Mouse (Mus musculus): Measurements from ENCODE around the gene Cd36. TPM values are rescaled to one million over a fixed set of nuclear protein-coding genes. Genes with fewer than 3 reads are reported as not detected.

The Cd36 gene
- polyA plus RNA-seq, 1 experiment from 2014 or later: 3.2 TPM

DNA sequence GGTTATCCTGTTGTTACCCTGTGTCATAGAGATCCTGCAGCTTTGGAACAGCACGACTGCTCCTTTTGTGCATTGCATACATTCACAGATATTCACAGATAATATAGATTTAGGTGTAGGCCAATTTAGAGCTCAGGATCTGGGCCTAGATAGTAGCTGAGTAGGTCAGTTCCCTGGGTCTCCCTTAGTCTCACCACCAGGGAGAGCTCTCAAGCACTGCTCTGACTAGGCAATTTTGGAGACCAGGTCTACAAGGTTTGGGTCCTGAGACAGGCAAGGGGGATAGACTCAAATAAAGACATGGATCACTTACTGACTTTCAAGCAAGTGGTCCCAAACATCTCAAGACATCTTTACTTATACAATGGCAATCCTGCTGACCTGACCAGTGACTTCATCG, 38.0 kb downstream of the Cd36 start:
- no peak for ATAC-seq
- 86% methylated on average over 2 of the region's 2 CpGs for WGBS
- Histone ChIP-seq H3K27ac (ENCODE audit: low read length) (no peak overlapping the region), H3K36me3 (ENCODE audit: control insufficient read depth, insufficient read depth, low read length) (no peaks in the 10 kb centered on the region), H3K4me2 (ENCODE audit: low read length) (no peak overlapping the region), H3K27me3 (ENCODE audit: control insufficient read depth, insufficient read depth, low read depth, low read length) (no peaks in the 10 kb centered on the region), H3K4me1 (ENCODE audit: control insufficient read depth, insufficient read depth, low read length) (no peaks in the 10 kb centered on the region), H3K9ac (ENCODE audit: low read depth, low read length) (no peak overlapping the region), H3K9me3 (replicated peaks; ENCODE audit: control insufficient read depth, low read length, poor library complexity, severe bottlenecking) (no peaks in the 10 kb centered on the region), H3K4me3 (ENCODE audit: low read depth, low read length) (no peak overlapping the region)

DNA sequence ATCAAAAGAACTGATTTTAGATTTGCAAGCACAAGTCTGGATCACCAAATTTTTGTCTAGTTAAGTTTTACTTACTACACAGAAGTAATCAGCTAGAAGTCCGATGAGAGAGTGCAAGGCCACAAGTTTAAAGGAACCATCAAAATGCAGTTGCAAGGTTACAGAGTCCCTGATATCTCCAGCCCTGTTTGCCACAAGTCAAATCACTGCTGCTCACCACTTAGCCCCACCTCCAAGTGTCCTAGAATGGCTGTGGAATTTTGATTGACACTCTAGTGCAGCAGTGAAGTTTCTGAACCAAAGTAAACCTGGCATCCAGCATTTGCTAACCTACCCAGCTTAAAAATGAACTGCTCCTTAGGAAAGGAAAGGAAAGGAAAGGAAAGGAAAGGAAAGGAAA, 39.0 kb downstream of the Cd36 start:
- Histone ChIP-seq H3K4me2 (ENCODE audit: low read length) (no peak overlapping the region), H3K9me3 (replicated peaks; ENCODE audit: control insufficient read depth, low read length, poor library complexity, severe bottlenecking) (no peaks in the 10 kb centered on the region), H3K27ac (ENCODE audit: low read length) (no peak overlapping the region), H3K9ac (ENCODE audit: low read depth, low read length) (no peak overlapping the region), H3K36me3 (ENCODE audit: control insufficient read depth, insufficient read depth, low read length) (no peaks in the 10 kb centered on the region), H3K4me3 (ENCODE audit: low read depth, low read length) (no peak overlapping the region), H3K27me3 (ENCODE audit: control insufficient read depth, insufficient read depth, low read depth, low read length) (no peaks in the 10 kb centered on the region), H3K4me1 (ENCODE audit: control insufficient read depth, insufficient read depth, low read length) (no peaks in the 10 kb centered on the region)
- ATAC-seq: no peak
- 87% methylated on average over 1 of the region's 1 CpGs for WGBS

DNA sequence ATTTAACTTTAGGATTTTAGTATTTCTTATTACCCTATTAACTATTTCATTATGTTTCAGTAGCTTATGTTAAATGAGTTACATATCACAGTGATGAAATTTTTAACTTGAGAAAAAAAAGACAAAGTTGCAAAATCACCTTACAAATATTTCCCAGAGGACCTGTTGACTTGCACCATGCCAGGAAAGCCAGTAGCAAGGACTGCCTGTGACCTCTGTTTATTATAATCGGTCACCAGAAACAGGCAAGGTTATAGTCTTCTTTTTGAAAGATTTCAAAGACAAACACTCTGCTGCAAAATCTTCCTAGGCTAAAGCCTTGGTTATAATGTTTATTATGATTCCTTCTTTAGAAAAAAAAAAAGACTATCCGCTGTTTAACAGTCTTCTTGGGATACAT, 39.9 kb downstream of the Cd36 start:
- Histone ChIP-seq H3K4me3 (ENCODE audit: low read depth, low read length) (no peak overlapping the region), H3K27me3 (ENCODE audit: control insufficient read depth, insufficient read depth, low read depth, low read length) (no peaks in the 10 kb centered on the region), H3K27ac (ENCODE audit: low read length) (no peak overlapping the region), H3K9ac (ENCODE audit: low read depth, low read length) (no peak overlapping the region), H3K36me3 (ENCODE audit: control insufficient read depth, insufficient read depth, low read length) (no peaks in the 10 kb centered on the region), H3K9me3 (replicated peaks; ENCODE audit: control insufficient read depth, low read length, poor library complexity, severe bottlenecking) (no peaks in the 10 kb centered on the region), H3K4me2 (ENCODE audit: low read length) (no peak overlapping the region), H3K4me1 (ENCODE audit: control insufficient read depth, insufficient read depth, low read length) (no peaks in the 10 kb centered on the region)
- ATAC-seq: no peak
- 98% methylated on average over 2 of the region's 2 CpGs for WGBS

DNA sequence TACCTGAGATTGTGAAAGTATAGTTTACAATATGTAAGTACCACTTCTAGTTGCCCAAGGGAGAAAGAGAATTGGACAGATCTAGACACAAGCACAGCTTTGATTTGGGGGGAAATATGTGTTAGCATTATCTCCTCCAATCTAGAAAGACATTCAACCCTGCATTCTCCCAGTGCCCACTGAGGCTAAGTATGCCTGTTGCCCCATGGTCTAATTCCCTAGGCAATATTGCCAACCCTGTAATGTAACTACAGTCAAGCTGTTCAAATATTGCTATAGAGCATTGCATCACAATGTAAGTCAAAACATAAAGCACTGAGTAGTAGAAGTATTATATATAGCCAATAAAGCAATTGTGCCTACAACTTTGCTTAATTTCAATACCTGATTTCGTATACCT, 40.3 kb downstream of the Cd36 start:
- no peak overlapping the region for H3K9ac ChIP-seq (ENCODE audit: low read depth, low read length)
- no peaks in the 10 kb centered on the region for H3K27me3 ChIP-seq (ENCODE audit: control insufficient read depth, insufficient read depth, low read depth, low read length)
- H3K27ac ChIP-seq (ENCODE audit: low read length): no peak overlapping the region
- no peak for ATAC-seq
- no peaks in the 10 kb centered on the region for H3K9me3 ChIP-seq (replicated peaks; ENCODE audit: control insufficient read depth, low read length, poor library complexity, severe bottlenecking)
- WGBS: 93% methylated on average over 1 of the region's 1 CpGs
- H3K4me1 ChIP-seq (ENCODE audit: control insufficient read depth, insufficient read depth, low read length): no peaks in the 10 kb centered on the region
- no peak overlapping the region for H3K4me3 ChIP-seq (ENCODE audit: low read depth, low read length)
- no peak overlapping the region for H3K4me2 ChIP-seq (ENCODE audit: low read length)
- no peaks in the 10 kb centered on the region for H3K36me3 ChIP-seq (ENCODE audit: control insufficient read depth, insufficient read depth, low read length)

DNA sequence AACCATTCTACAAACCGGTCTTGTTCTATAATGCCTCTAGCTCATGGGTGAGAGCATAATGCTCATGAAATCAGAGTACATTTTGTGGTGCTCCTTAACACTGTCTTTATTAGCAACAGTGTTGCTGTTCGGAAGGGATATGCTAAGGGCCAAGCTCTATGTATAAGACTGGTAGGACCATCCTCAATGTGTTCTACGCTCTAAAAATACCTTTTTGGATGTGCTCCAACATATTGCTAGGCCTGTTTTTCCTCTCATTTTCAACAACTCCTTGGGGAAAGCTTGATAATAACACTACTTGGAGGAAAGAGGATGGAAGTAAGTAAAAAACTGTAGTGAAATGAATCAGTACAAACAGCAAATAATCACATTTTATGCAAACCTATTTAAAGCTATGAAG, 44.7 kb downstream of the Cd36 start:
- 90% methylated on average over 3 of the region's 3 CpGs for WGBS
- H3K9me3 ChIP-seq (replicated peaks; ENCODE audit: control insufficient read depth, low read length, poor library complexity, severe bottlenecking): no peaks in the 10 kb centered on the region
- no peaks in the 10 kb centered on the region for H3K27me3 ChIP-seq (ENCODE audit: control insufficient read depth, insufficient read depth, low read depth, low read length)
- no peak overlapping the region for H3K27ac ChIP-seq (ENCODE audit: low read length)
- no peak overlapping the region for H3K9ac ChIP-seq (ENCODE audit: low read depth, low read length)
- no peaks in the 10 kb centered on the region for H3K36me3 ChIP-seq (ENCODE audit: control insufficient read depth, insufficient read depth, low read length)
- H3K4me1 ChIP-seq (ENCODE audit: control insufficient read depth, insufficient read depth, low read length): no peaks in the 10 kb centered on the region
- H3K4me2 ChIP-seq (ENCODE audit: low read length): no peak overlapping the region
- H3K4me3 ChIP-seq (ENCODE audit: low read depth, low read length): no peak overlapping the region
- ATAC-seq: no peak

DNA sequence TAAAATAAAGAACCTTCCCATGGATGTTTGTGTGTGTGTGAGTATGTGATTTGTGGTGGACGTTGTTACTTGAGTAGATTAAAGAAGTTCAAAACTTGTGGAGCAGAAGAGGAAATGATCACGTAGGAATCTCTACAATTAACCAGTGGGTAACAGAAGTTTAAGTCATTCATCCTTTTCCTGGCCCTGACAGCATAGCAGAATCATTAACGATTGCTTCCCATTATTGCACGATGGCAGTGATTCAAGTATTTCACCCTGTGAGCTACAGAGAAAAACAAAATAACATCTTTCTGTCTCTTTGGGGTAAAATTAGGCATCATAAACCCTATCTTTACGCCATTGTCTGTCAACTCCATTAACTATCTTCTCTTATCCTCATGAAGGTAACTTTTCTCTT, 45.3 kb downstream of the Cd36 start:
- no peak overlapping the region for H3K27ac ChIP-seq (ENCODE audit: low read length)
- H3K27me3 ChIP-seq (ENCODE audit: control insufficient read depth, insufficient read depth, low read depth, low read length): no peaks in the 10 kb centered on the region
- ATAC-seq: no peak
- no peaks in the 10 kb centered on the region for H3K9me3 ChIP-seq (replicated peaks; ENCODE audit: control insufficient read depth, low read length, poor library complexity, severe bottlenecking)
- H3K9ac ChIP-seq (ENCODE audit: low read depth, low read length): no peak overlapping the region
- H3K36me3 ChIP-seq (ENCODE audit: control insufficient read depth, insufficient read depth, low read length): no peaks in the 10 kb centered on the region
- H3K4me3 ChIP-seq (ENCODE audit: low read depth, low read length): no peak overlapping the region
- no peaks in the 10 kb centered on the region for H3K4me1 ChIP-seq (ENCODE audit: control insufficient read depth, insufficient read depth, low read length)
- WGBS: 81% methylated on average over 5 of the region's 5 CpGs
- no peak overlapping the region for H3K4me2 ChIP-seq (ENCODE audit: low read length)

DNA sequence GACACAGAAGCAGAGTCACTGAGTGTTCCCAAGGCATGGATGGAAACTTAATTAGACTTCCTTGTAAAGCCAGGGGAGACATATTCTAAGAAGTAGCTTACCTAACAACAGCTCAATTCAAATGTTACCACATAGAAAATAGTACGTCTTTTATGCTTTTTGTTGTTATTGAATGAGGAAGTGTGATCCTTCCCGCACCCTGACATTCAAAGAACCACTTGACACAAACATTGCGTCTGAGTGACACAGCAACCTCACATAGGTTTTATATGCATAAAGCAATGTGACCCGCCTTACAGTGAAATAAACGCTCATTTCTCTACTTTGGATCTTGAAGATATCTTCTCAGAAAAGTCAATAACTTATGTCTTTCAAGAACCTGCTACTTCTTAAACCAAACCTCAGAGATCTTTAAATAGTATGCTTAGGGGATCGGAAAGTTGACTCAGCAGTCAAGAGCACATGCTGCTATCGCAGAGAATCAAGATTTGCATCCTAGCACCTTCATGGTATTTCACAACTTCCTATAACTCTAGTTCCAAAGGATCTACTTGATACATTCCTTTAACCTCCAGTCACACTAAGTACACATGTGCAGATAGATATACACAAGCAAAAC, 46.4 kb downstream of the Cd36 start:
- 83% methylated on average over 7 of the region's 7 CpGs for WGBS
- no peak for ATAC-seq

DNA sequence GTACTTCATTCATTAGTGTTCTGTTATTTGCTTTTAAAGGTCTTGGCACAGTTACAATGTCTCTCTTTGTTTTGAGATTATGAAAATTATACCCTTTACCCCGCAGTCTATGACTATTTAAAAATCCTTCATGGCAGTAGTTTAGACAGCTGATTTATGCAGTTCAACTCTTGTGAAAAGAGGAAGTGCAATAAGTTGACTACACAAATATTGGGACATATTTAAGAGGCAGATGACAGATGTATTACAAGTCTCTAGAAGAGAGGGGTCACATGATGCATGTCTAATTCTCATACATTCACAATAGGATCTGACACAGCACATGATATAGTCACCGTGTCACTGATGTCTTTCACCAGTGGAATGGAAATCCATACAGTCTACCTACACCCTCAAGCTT, 49.1 kb downstream of the Cd36 start:
- no peak for ATAC-seq
- no peak overlapping the region for H3K27ac ChIP-seq (ENCODE audit: low read length)
- H3K4me2 ChIP-seq (ENCODE audit: low read length): no peak overlapping the region
- H3K27me3 ChIP-seq (ENCODE audit: control insufficient read depth, insufficient read depth, low read depth, low read length): no peaks in the 10 kb centered on the region
- 85% methylated on average over 2 of the region's 2 CpGs for WGBS
- no peaks in the 10 kb centered on the region for H3K36me3 ChIP-seq (ENCODE audit: control insufficient read depth, insufficient read depth, low read length)
- H3K9me3 ChIP-seq (replicated peaks; ENCODE audit: control insufficient read depth, low read length, poor library complexity, severe bottlenecking): no peaks in the 10 kb centered on the region
- H3K4me1 ChIP-seq (ENCODE audit: control insufficient read depth, insufficient read depth, low read length): no peaks in the 10 kb centered on the region
- no peak overlapping the region for H3K4me3 ChIP-seq (ENCODE audit: low read depth, low read length)
- H3K9ac ChIP-seq (ENCODE audit: low read depth, low read length): no peak overlapping the region

More for the DNA sequence above, 46.4 kb downstream of the Cd36 start:
- Histone ChIP-seq H3K9ac (ENCODE audit: low read depth, low read length) (no peak overlapping the region), H3K4me1 (ENCODE audit: control insufficient read depth, insufficient read depth, low read length) (no peaks in the 10 kb centered on the region), H3K27me3 (ENCODE audit: control insufficient read depth, insufficient read depth, low read depth, low read length) (no peaks in the 10 kb centered on the region), H3K4me3 (ENCODE audit: low read depth, low read length) (no peak overlapping the region), H3K36me3 (ENCODE audit: control insufficient read depth, insufficient read depth, low read length) (no peaks in the 10 kb centered on the region), H3K4me2 (ENCODE audit: low read length) (no peak overlapping the region), H3K9me3 (replicated peaks; ENCODE audit: control insufficient read depth, low read length, poor library complexity, severe bottlenecking) (no peaks in the 10 kb centered on the region), H3K27ac (ENCODE audit: low read length) (no peak overlapping the region)

DNA sequence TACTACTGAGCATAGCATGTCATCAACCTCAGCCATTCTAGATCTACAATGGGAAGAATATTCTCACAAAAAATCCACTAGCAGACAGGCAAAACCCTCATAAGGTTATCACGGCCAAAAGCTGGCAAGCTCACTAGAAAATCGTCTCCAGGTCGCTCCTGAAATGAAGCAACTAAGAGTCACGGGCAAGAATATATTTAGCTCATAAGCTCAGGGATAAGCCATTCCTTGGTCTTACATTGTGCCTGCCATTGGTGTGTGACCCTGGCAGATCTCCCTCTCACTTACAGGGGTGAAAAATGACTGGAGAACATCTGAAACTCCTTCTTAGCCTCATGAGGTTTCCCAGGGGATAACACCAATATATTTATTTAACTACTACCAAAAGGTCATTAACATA, 52.2 kb downstream of the Cd36 start:
- H3K9me3 ChIP-seq (replicated peaks; ENCODE audit: control insufficient read depth, low read length, poor library complexity, severe bottlenecking): no peaks in the 10 kb centered on the region
- no peak overlapping the region for H3K4me2 ChIP-seq (ENCODE audit: low read length)
- WGBS: 88% methylated on average over 4 of the region's 4 CpGs
- no peak overlapping the region for H3K27ac ChIP-seq (ENCODE audit: low read length)
- no peaks in the 10 kb centered on the region for H3K36me3 ChIP-seq (ENCODE audit: control insufficient read depth, insufficient read depth, low read length)
- H3K27me3 ChIP-seq (ENCODE audit: control insufficient read depth, insufficient read depth, low read depth, low read length): no peaks in the 10 kb centered on the region
- no peaks in the 10 kb centered on the region for H3K4me1 ChIP-seq (ENCODE audit: control insufficient read depth, insufficient read depth, low read length)
- no peak for ATAC-seq
- H3K9ac ChIP-seq (ENCODE audit: low read depth, low read length): no peak overlapping the region
- H3K4me3 ChIP-seq (ENCODE audit: low read depth, low read length): no peak overlapping the region
